Mouse (Mus musculus): ENCODE measurements at regions not wholly inside any gene's neighbourhood (a gene's known extent, or its start where the extent isn't known, plus 50 kb on each side); places are given as distances from the start of the nearest gene placed in this dataset.
A peak's percentile ranks its signal among the peaks of the same experiment; 100 is the strongest.
"Not testable (repeated sequence)": the region's sequence is repeated elsewhere in the genome, so short reads cannot be mapped to it uniquely, and the experiment has no call there.

DNA sequence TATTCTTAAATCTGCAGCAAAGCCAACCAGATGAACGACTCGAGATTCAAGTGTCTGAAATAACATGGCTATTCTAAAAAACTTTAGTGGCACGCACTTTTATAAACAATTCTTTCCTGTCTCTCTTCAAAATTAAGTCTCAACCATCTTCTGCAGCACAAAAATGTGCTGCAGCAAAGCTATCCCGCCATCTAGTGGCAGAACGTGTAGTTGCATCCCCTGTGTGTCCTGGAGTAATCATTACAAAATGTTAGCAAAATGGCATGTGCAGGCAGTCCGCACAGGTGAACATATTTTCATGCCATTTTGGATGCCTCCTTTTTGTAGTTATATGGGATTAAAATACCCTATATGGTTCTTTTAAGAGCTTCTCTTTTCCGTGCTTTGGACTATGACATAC lies 293.1 kb upstream of the Slc7a14 start:
- DNase-seq = peak; percentile 52

- not testable (repeated sequence) for DNase-seq
These were observed 286.4 kb upstream of the Slc7a14 start for GRCm38 (mm10) chr3:31596581-31596980.

GRCm38 (mm10) chr3:31585971-31586370 lies 275.8 kb upstream of the Slc7a14 start:
- no peak for DNase-seq

DNA sequence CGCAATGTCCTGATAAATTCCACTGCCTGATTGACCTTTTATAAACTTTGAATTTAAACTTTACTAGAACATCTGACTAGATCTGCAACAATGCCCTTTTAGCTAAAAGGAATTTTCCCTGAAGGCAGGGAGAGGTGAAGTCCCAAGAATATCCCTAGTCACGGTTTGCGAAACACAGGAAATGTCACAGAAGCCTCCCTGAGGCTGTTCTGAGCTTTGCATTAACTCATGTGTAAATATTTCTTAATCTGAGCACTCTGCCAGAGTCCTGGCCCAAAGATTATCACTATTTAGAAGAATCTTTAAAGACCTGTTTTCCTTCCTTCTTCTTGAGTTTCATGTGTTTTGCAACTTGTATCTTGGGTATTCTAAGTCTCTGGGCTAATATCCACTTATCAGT lies 263.7 kb upstream of the Slc7a14 start:
- DNase-seq = no peak

All from B cell, adult 2 months (primary cell).